Mouse (Mus musculus) spleen, adult 2 months (tissue): ENCODE data around the gene Il20rb.

Experiments
- CTCF ChIP-seq: fragments of 200-500 bp; IDR thresholded peaks from 2 replicates; pipeline ENCODE4 v1.5.1; 2011; ENCODE audit warnings: mild to moderate bottlenecking, inconsistent platforms; ENCODE audit not compliant: insufficient read depth, insufficient read length, insufficient replicate concordance; ENCODE audit errors: extremely low read depth
- POLR2A ChIP-seq: fragments of 200-500 bp; IDR thresholded peaks from 2 replicates; pipeline ENCODE4 v1.6.1; 2011; ENCODE audit warnings: low read depth, low read length, inconsistent platforms

- TF ChIP-seq POLR2A: no peak
- TF ChIP-seq CTCF: no peak
Measured at GRCm38 (mm10) chr9:100474056-100474455, 12.5 kb downstream of the Il20rb start.
